Mouse (Mus musculus) bone marrow, adult 2 months (tissue): ENCODE data around the gene Esrrg.

Experiments used
- CTCF ChIP-seq: fragments of 200-500 bp; IDR thresholded peaks from 2 replicates; pipeline ENCODE4 v1.5.1; 2011; ENCODE audit warnings: low read length, control low read depth; ENCODE audit not compliant: control insufficient read depth, insufficient read depth
- POLR2A ChIP-seq: fragments of 200-500 bp; IDR thresholded peaks from 2 replicates; pipeline ENCODE4 v1.6.1; 2011; ENCODE audit warnings: low read depth, mild to moderate bottlenecking, control low read depth, low read length, borderline replicate concordance; ENCODE audit not compliant: control insufficient read depth

DNA sequence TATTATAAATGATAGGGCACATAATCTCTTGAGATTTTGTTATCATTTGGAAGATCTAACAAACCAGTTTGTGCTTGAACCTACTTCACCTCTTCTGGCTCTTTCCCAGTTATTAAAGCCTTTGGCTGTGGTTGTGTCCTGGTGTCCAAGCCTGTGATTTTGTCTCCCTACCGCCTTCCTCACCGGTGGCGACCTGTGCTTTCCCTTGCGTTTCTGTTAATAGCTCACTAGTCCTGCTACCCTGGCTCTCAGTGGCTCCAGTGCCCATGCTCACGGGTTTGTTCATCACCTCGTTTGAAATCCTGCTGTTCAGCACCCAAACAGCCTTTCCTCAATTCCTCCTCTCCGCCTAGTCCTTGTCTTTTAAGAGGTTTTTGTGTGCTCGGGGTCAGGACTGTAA is 511.2 kb downstream of the Esrrg start:
- no peak for TF ChIP-seq CTCF
- TF ChIP-seq POLR2A = no peak
